Mouse (Mus musculus): ENCODE measurements around the gene 5730480H06Rik. TPM values are rescaled to one million over a fixed set of nuclear protein-coding genes. Genes with fewer than 3 reads are reported as not detected.

The 5730480H06Rik gene
- polyA plus RNA-seq (2014; fragmentation: Nextera tagmentation; extraction: Ambion mirVana) = 15.9 and 17.9 TPM in 2 replicates

- DNase-seq (ENCODE audit: low spot score) = no peak
- 90% methylated on average over 8 of the region's 8 CpGs for WGBS
- Histone ChIP-seq H3K27me3 (replicated peaks; ENCODE audit: control insufficient read depth, insufficient read depth, low read length) (no peaks in the 10 kb centered on the region), H3K36me3 (ENCODE audit: control insufficient read depth, insufficient read depth, low read length) (no peaks in the 10 kb centered on the region), H3K4me1 (replicated peaks; ENCODE audit: control insufficient read depth, insufficient read depth, low read length) (0 out of 2 replicates have a peak, but pooled peaks cover 3% of the 10 kb centered on the region), H3K9me3 (ENCODE audit: control insufficient read depth, low read length) (no peaks in the 10 kb centered on the region), H3K4me3 (ENCODE audit: low read depth, low read length) (no peak within 1 kb of the TSS), H3K27ac (ENCODE audit: low read depth, low read length) (no peak within 1 kb of the TSS), H3K9ac (ENCODE audit: low read depth, low read length) (no peak within 1 kb of the TSS), H3K4me2 (no peak within 1 kb of the TSS)
- no peak for ATAC-seq (replicated peaks; ENCODE audit: low FRiP score)
Measured at GRCm38 (mm10) chr5:48327652-48328051, at the start of gene 5730480H06Rik. Gene 5730480H06Rik, plus strand, starts transcription at chr5:48327952.

GRCm38 (mm10) chr5:48301186-48301585, 26.6 kb upstream of the 5730480H06Rik start:
- Histone ChIP-seq H3K27me3 (replicated peaks; ENCODE audit: control insufficient read depth, insufficient read depth, low read length) (no peaks in the 10 kb centered on the region), H3K4me2 (no peak overlapping the region), H3K4me3 (ENCODE audit: low read depth, low read length) (no peak overlapping the region), H3K4me1 (replicated peaks; ENCODE audit: control insufficient read depth, insufficient read depth, low read length) (no peaks in the 10 kb centered on the region), H3K9me3 (ENCODE audit: control insufficient read depth, low read length) (no peaks in the 10 kb centered on the region), H3K9ac (ENCODE audit: low read depth, low read length) (no peak overlapping the region), H3K36me3 (ENCODE audit: control insufficient read depth, insufficient read depth, low read length) (no peaks in the 10 kb centered on the region), H3K27ac (ENCODE audit: low read depth, low read length) (no peak overlapping the region)
- ATAC-seq (replicated peaks; ENCODE audit: low FRiP score) (no peak), DNase-seq (ENCODE audit: low spot score) (no peak)
- 90% methylated on average over 3 of the region's 3 CpGs for WGBS

DNA sequence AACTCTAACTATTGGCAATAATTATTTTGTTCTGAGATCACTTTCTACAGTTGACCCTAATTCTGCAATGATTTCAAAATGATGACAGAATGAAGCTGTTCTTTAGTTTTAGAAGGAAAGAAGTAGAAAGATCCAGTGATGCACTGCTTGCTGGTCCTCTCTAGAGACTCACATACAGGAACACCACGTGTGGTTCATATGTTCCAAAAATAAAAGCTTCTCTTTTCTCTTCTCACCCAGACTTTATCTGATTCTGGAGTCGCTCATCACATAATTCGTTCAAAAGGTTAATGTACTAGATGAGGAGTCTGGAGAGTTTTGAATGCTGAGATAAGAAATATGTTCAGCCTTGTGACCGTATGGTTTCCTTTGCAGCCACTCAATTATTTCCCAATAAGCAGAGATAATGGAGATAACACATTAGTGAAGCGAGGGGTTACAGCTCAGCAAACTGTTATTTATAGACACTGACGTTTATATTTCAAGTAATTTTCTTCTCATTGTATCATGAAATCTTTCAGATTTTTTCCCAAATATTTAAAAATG, 12.6 kb upstream of the 5730480H06Rik start:
- Histone ChIP-seq H3K4me1 (replicated peaks; ENCODE audit: control insufficient read depth, insufficient read depth, low read length) (no peaks in the 10 kb centered on the region), H3K27me3 (replicated peaks; ENCODE audit: control insufficient read depth, insufficient read depth, low read length) (no peaks in the 10 kb centered on the region), H3K27ac (ENCODE audit: low read depth, low read length) (no peak overlapping the region), H3K4me2 (no peak overlapping the region), H3K36me3 (ENCODE audit: control insufficient read depth, insufficient read depth, low read length) (no peaks in the 10 kb centered on the region), H3K9ac (ENCODE audit: low read depth, low read length) (no peak overlapping the region), H3K4me3 (ENCODE audit: low read depth, low read length) (no peak overlapping the region), H3K9me3 (ENCODE audit: control insufficient read depth, low read length) (no peaks in the 10 kb centered on the region)
- no peak for ATAC-seq (replicated peaks; ENCODE audit: low FRiP score)
- DNase-seq (ENCODE audit: low spot score) = no peak
- 46% methylated on average over 6 of the region's 6 CpGs for WGBS

DNA sequence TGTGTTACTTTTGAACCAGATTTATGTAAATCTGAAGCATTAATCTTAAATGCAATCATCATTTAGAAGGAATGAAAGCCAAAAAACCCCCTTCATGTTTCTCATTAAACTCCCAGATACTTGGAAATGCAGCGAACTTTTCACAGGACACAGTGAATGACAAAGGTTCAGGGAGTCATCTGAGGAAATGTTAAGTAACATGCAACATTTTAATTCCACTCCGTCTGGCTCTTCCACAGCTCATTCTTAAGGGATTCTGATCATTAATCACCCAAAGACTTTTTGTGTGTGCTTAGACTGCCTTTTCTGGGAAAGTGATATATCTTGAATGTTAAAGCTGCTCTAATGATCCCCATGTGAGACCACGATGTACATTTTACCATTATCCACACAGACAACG, 7.2 kb upstream of the 5730480H06Rik start:
- no peak overlapping the region for H3K4me2 ChIP-seq
- no peak overlapping the region for H3K27ac ChIP-seq (ENCODE audit: low read depth, low read length)
- no peaks in the 10 kb centered on the region for H3K9me3 ChIP-seq (ENCODE audit: control insufficient read depth, low read length)
- no peaks in the 10 kb centered on the region for H3K27me3 ChIP-seq (replicated peaks; ENCODE audit: control insufficient read depth, insufficient read depth, low read length)
- 66% methylated on average over 4 of the region's 4 CpGs for WGBS
- H3K4me3 ChIP-seq (ENCODE audit: low read depth, low read length) = no peak overlapping the region
- no peaks in the 10 kb centered on the region for H3K36me3 ChIP-seq (ENCODE audit: control insufficient read depth, insufficient read depth, low read length)
- H3K4me1 ChIP-seq (replicated peaks; ENCODE audit: control insufficient read depth, insufficient read depth, low read length) = no peaks in the 10 kb centered on the region
- no peak overlapping the region for H3K9ac ChIP-seq (ENCODE audit: low read depth, low read length)
- no peak for ATAC-seq (replicated peaks; ENCODE audit: low FRiP score)
- no peak for DNase-seq (ENCODE audit: low spot score)

GRCm38 (mm10) chr5:48326221-48326620, 1.5 kb upstream of the 5730480H06Rik start:
- H3K27ac ChIP-seq (ENCODE audit: low read depth, low read length) = no peak overlapping the region
- no peak for DNase-seq (ENCODE audit: low spot score)
- no peaks in the 10 kb centered on the region for H3K9me3 ChIP-seq (ENCODE audit: control insufficient read depth, low read length)
- H3K4me1 ChIP-seq (replicated peaks; ENCODE audit: control insufficient read depth, insufficient read depth, low read length) = no peaks in the 10 kb centered on the region
- no peak overlapping the region for H3K9ac ChIP-seq (ENCODE audit: low read depth, low read length)
- H3K4me2 ChIP-seq = no peak overlapping the region
- no peak overlapping the region for H3K4me3 ChIP-seq (ENCODE audit: low read depth, low read length)
- no peaks in the 10 kb centered on the region for H3K36me3 ChIP-seq (ENCODE audit: control insufficient read depth, insufficient read depth, low read length)
- H3K27me3 ChIP-seq (replicated peaks; ENCODE audit: control insufficient read depth, insufficient read depth, low read length) = no peaks in the 10 kb centered on the region
- ATAC-seq (replicated peaks; ENCODE audit: low FRiP score) = no peak

- WGBS = 85% methylated on average over 2 of the region's 2 CpGs
- DNase-seq (ENCODE audit: low spot score) = no peak
- H3K9ac ChIP-seq (ENCODE audit: low read depth, low read length) = no peak overlapping the region
- H3K27ac ChIP-seq (ENCODE audit: low read depth, low read length) = no peak overlapping the region
- no peak overlapping the region for H3K4me3 ChIP-seq (ENCODE audit: low read depth, low read length)
- no peak overlapping the region for H3K4me2 ChIP-seq
- H3K9me3 ChIP-seq (ENCODE audit: control insufficient read depth, low read length) = no peaks in the 10 kb centered on the region
- no peaks in the 10 kb centered on the region for H3K36me3 ChIP-seq (ENCODE audit: control insufficient read depth, insufficient read depth, low read length)
- H3K4me1 ChIP-seq (replicated peaks; ENCODE audit: control insufficient read depth, insufficient read depth, low read length) = 0 out of 2 replicates have a peak, but pooled peaks cover 3% of the 10 kb centered on the region
- no peak for ATAC-seq (replicated peaks; ENCODE audit: low FRiP score)
- H3K27me3 ChIP-seq (replicated peaks; ENCODE audit: control insufficient read depth, insufficient read depth, low read length) = no peaks in the 10 kb centered on the region
Measured at GRCm38 (mm10) chr5:48329751-48330150, 2.0 kb downstream of the 5730480H06Rik start.

- Histone ChIP-seq H3K27me3 (replicated peaks; ENCODE audit: control insufficient read depth, insufficient read depth, low read length) (no peaks in the 10 kb centered on the region), H3K4me1 (replicated peaks; ENCODE audit: control insufficient read depth, insufficient read depth, low read length) (0 out of 2 replicates have a peak, but pooled peaks cover 3% of the 10 kb centered on the region), H3K36me3 (ENCODE audit: control insufficient read depth, insufficient read depth, low read length) (no peaks in the 10 kb centered on the region), H3K9me3 (ENCODE audit: control insufficient read depth, low read length) (no peaks in the 10 kb centered on the region), H3K4me3 (ENCODE audit: low read depth, low read length) (no peak overlapping the region), H3K4me2 (no peak overlapping the region), H3K9ac (ENCODE audit: low read depth, low read length) (no peak overlapping the region), H3K27ac (ENCODE audit: low read depth, low read length) (no peak overlapping the region)
- no peak for ATAC-seq (replicated peaks; ENCODE audit: low FRiP score)
- WGBS = 55% methylated on average over 2 of the region's 2 CpGs
- no peak for DNase-seq (ENCODE audit: low spot score)
Measured at GRCm38 (mm10) chr5:48330817-48331216, 3.1 kb downstream of the 5730480H06Rik start.

GRCm38 (mm10) chr5:48331441-48331840, 3.7 kb downstream of the 5730480H06Rik start:
- no peak overlapping the region for H3K9ac ChIP-seq (ENCODE audit: low read depth, low read length)
- H3K4me1 ChIP-seq (replicated peaks; ENCODE audit: control insufficient read depth, insufficient read depth, low read length) = 0 out of 2 replicates have a peak, but pooled peaks cover 3% of the 10 kb centered on the region
- no peak for DNase-seq (ENCODE audit: low spot score)
- H3K27ac ChIP-seq (ENCODE audit: low read depth, low read length) = no peak overlapping the region
- no peaks in the 10 kb centered on the region for H3K9me3 ChIP-seq (ENCODE audit: control insufficient read depth, low read length)
- H3K27me3 ChIP-seq (replicated peaks; ENCODE audit: control insufficient read depth, insufficient read depth, low read length) = no peaks in the 10 kb centered on the region
- ATAC-seq (replicated peaks; ENCODE audit: low FRiP score) = peak; percentile 69; the same call in 1 of the 2 replicates
- no peak overlapping the region for H3K4me2 ChIP-seq
- no peaks in the 10 kb centered on the region for H3K36me3 ChIP-seq (ENCODE audit: control insufficient read depth, insufficient read depth, low read length)
- 31% methylated on average over 5 of the region's 5 CpGs for WGBS
- no peak overlapping the region for H3K4me3 ChIP-seq (ENCODE audit: low read depth, low read length)

GRCm38 (mm10) chr5:48333407-48333806, 5.7 kb downstream of the 5730480H06Rik start:
- no peak overlapping the region for H3K27ac ChIP-seq (ENCODE audit: low read depth, low read length)
- H3K9ac ChIP-seq (ENCODE audit: low read depth, low read length) = no peak overlapping the region
- no peaks in the 10 kb centered on the region for H3K9me3 ChIP-seq (ENCODE audit: control insufficient read depth, low read length)
- no peak overlapping the region for H3K4me3 ChIP-seq (ENCODE audit: low read depth, low read length)
- H3K4me1 ChIP-seq (replicated peaks; ENCODE audit: control insufficient read depth, insufficient read depth, low read length) = 0 out of 2 replicates have a peak, but pooled peaks cover 3% of the 10 kb centered on the region
- ATAC-seq (replicated peaks; ENCODE audit: low FRiP score) (no peak), DNase-seq (ENCODE audit: low spot score) (no peak)
- no peaks in the 10 kb centered on the region for H3K27me3 ChIP-seq (replicated peaks; ENCODE audit: control insufficient read depth, insufficient read depth, low read length)
- 82% methylated on average over 3 of the region's 3 CpGs for WGBS
- no peak overlapping the region for H3K4me2 ChIP-seq
- H3K36me3 ChIP-seq (ENCODE audit: control insufficient read depth, insufficient read depth, low read length) = no peaks in the 10 kb centered on the region

Data from liver, embryonic 11.5 days (tissue).